Mouse (Mus musculus): Measurements from ENCODE around the gene Slc1a4.

Slc1a4 gene

DNA sequence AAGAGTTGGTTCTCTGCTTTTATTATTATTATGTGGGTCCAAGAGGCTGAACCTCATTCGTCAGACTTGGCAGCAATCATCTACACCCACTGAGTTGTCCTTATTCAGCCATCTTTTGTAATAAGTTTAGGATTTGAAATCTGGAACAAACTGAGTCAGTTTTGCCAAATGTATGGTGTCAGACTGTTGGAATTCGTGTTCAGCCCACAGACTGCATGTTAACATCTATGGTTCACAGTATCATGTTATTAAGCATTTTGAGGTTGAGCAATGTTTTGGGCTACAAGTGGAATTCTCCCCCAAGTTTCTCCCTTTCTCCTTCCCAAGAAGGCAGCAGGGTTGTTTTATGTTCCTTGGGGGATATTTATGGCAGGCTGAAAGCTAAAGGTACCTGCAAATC lies 79.4 kb downstream of the Slc1a4 start:
- no peak for DNase-seq (ENCODE audit: low read depth, low spot score)
